Mouse (Mus musculus) forebrain, embryonic 12.5 days (tissue): ENCODE measurements around the gene Cped1. TPM values are rescaled to one million over a fixed set of nuclear protein-coding genes. Genes with fewer than 3 reads are reported as not detected.
"Not testable (repeated sequence)": the region's sequence is repeated elsewhere in the genome, so short reads cannot be mapped to it uniquely, and the experiment has no call there.

Experiments used
- ATAC-seq: fragments of 200-750 bp; cut with Nextera tagmentation; 2 replicates; pipeline ENCODE4 v1.8.0; 2017; ENCODE audit warnings: moderate TSS enrichment; ENCODE audit not compliant: low FRiP score
- H3K27ac ChIP-seq: fragments of 300-500 bp; sonication (generic); 2 replicates; pipeline ENCODE4 v1.5.1; 2016; ENCODE audit warnings: mild to moderate bottlenecking
- H3K27me3 ChIP-seq: fragments of 300-500 bp; sonication (generic); 2 replicates; pipeline ENCODE4 v1.6.1; 2016; ENCODE audit warnings: mild to moderate bottlenecking
- H3K36me3 ChIP-seq: fragments of 300-500 bp; sonication (generic); replicated peaks from 2 replicates; pipeline ENCODE4 v1.6.1; 2016; ENCODE audit warnings: mild to moderate bottlenecking
- H3K4me1 ChIP-seq: fragments of 300-500 bp; sonication (generic); 2 replicates; pipeline ENCODE4 v1.6.1; 2016
- H3K4me2 ChIP-seq: fragments of 300-500 bp; sonication (generic); 2 replicates; pipeline ENCODE4 v1.6.1; 2016; ENCODE audit warnings: mild to moderate bottlenecking, moderate library complexity
- H3K4me3 ChIP-seq: fragments of 300-500 bp; sonication (generic); replicated peaks from 2 replicates; pipeline ENCODE4 v1.5.1; 2016; ENCODE audit warnings: mild to moderate bottlenecking
- H3K9ac ChIP-seq: fragments of 300-500 bp; sonication (generic); 2 replicates; pipeline ENCODE4 v1.6.1; 2016; ENCODE audit warnings: mild to moderate bottlenecking
- H3K9me3 ChIP-seq: fragments of 300-500 bp; sonication (generic); 2 replicates; pipeline ENCODE4 v1.6.1; 2016
- WGBS: fragments of 180-500 bp; shearing (Covaris S2); methylation state at CpG from one replicate; pipeline ENCODE4 v1.1.7; 2016; 5-methylcytosine and 5-hydroxymethylcytosine counted together
- polyA plus RNA-seq: library from polyadenylated mRNA; unstranded; fragments of >200 nt; fragmentation: Nextera tagmentation; extraction: Ambion mirVana; gene quantifications from 2 replicates; pipeline ENCODE4 v1.2.1, GENCODE M21; 2016

Gene Cped1
- polyA plus RNA-seq, 1 experiment from 2014 or later = 12.0 TPM

- ATAC-seq = no peak
- Histone ChIP-seq H3K9me3 (no peaks in the 10 kb centered on the region), H3K4me3 (no peak overlapping the region), H3K4me2 (no peak overlapping the region), H3K9ac (no peak overlapping the region), H3K27me3 (no peaks in the 10 kb centered on the region), H3K4me1 (peaks cover 6% of the 10 kb centered on the region), H3K27ac (no peak overlapping the region), H3K36me3 (no peaks in the 10 kb centered on the region)
- 75% methylated on average over 3 of the region's 3 CpGs for WGBS
Observed at GRCm38 (mm10) chr6:22035895-22036294, 50.2 kb downstream of the Cped1 start.

- H3K4me1 ChIP-seq = peaks cover 6% of the 10 kb centered on the region
- no peaks in the 10 kb centered on the region for H3K27me3 ChIP-seq
- H3K9ac ChIP-seq = no peak overlapping the region
- no peaks in the 10 kb centered on the region for H3K9me3 ChIP-seq
- WGBS = 84% methylated on average over 8 of the region's 8 CpGs
- H3K36me3 ChIP-seq = no peaks in the 10 kb centered on the region
- H3K4me3 ChIP-seq = no peak overlapping the region
- ATAC-seq = no peak
- no peak overlapping the region for H3K4me2 ChIP-seq
- H3K27ac ChIP-seq = no peak overlapping the region
Observed at GRCm38 (mm10) chr6:22036396-22036795, 50.7 kb downstream of the Cped1 start.

GRCm38 (mm10) chr6:22036911-22037310, 51.2 kb downstream of the Cped1 start:
- ATAC-seq = no peak
- Histone ChIP-seq H3K27ac (no peak overlapping the region), H3K4me1 (peaks cover 6% of the 10 kb centered on the region), H3K27me3 (no peaks in the 10 kb centered on the region), H3K4me3 (no peak overlapping the region), H3K9ac (no peak overlapping the region), H3K9me3 (no peaks in the 10 kb centered on the region), H3K36me3 (no peaks in the 10 kb centered on the region), H3K4me2 (no peak overlapping the region)
- WGBS = 55% methylated on average over 1 of the region's 1 CpGs

GRCm38 (mm10) chr6:22037441-22038050, 51.8 kb downstream of the Cped1 start:
- Histone ChIP-seq H3K36me3 (no peaks in the 10 kb centered on the region), H3K4me1 (peaks cover 6% of the 10 kb centered on the region), H3K9ac (no peak overlapping the region), H3K27me3 (no peaks in the 10 kb centered on the region), H3K9me3 (no peaks in the 10 kb centered on the region), H3K27ac (no peak overlapping the region), H3K4me3 (no peak overlapping the region), H3K4me2 (no peak overlapping the region)
- ATAC-seq = no peak
- 43% methylated on average over 4 of the region's 4 CpGs for WGBS

- not testable (repeated sequence) for H3K9ac ChIP-seq
- WGBS = 74% methylated on average over 7 of the region's 7 CpGs
Observed at GRCm38 (mm10) chr6:22039666-22040065, 54.0 kb downstream of the Cped1 start.

GRCm38 (mm10) chr6:22044880-22045605, 59.3 kb downstream of the Cped1 start:
- H3K27ac ChIP-seq = no peak overlapping the region
- no peaks in the 10 kb centered on the region for H3K9me3 ChIP-seq
- no peaks in the 10 kb centered on the region for H3K36me3 ChIP-seq
- H3K4me2 ChIP-seq = no peak overlapping the region
- ATAC-seq = no peak
- 83% methylated on average over 9 of the region's 9 CpGs for WGBS
- no peak overlapping the region for H3K4me3 ChIP-seq
- no peaks in the 10 kb centered on the region for H3K4me1 ChIP-seq
- no peaks in the 10 kb centered on the region for H3K27me3 ChIP-seq
- H3K9ac ChIP-seq = no peak overlapping the region

More at GRCm38 (mm10) chr6:22039666-22040065, 54.0 kb downstream of the Cped1 start:
- not testable (repeated sequence) for ATAC-seq, H3K4me1 ChIP-seq, H3K4me2 ChIP-seq, H3K27ac ChIP-seq, H3K27me3 ChIP-seq, H3K4me3 ChIP-seq, H3K9me3 ChIP-seq, H3K36me3 ChIP-seq

GRCm38 (mm10) chr6:22047101-22047500, 61.4 kb downstream of the Cped1 start:
- ATAC-seq = no peak
- Histone ChIP-seq H3K27me3 (no peaks in the 10 kb centered on the region), H3K4me1 (no peaks in the 10 kb centered on the region), H3K27ac (no peak overlapping the region), H3K4me3 (no peak overlapping the region), H3K4me2 (no peak overlapping the region), H3K9me3 (no peaks in the 10 kb centered on the region), H3K36me3 (no peaks in the 10 kb centered on the region), H3K9ac (no peak overlapping the region)
- 89% methylated on average over 2 of the region's 2 CpGs for WGBS

GRCm38 (mm10) chr6:22049093-22049492, 63.4 kb downstream of the Cped1 start:
- Histone ChIP-seq H3K9ac (no peak overlapping the region), H3K36me3 (no peaks in the 10 kb centered on the region), H3K27ac (no peak overlapping the region), H3K4me1 (no peaks in the 10 kb centered on the region), H3K4me3 (no peak overlapping the region), H3K4me2 (no peak overlapping the region), H3K9me3 (no peaks in the 10 kb centered on the region), H3K27me3 (no peaks in the 10 kb centered on the region)
- WGBS = 81% methylated on average over 5 of the region's 5 CpGs
- ATAC-seq = no peak

- no peaks in the 10 kb centered on the region for H3K27me3 ChIP-seq
- H3K4me3 ChIP-seq = no peak overlapping the region
- no peaks in the 10 kb centered on the region for H3K9me3 ChIP-seq
- no peaks in the 10 kb centered on the region for H3K36me3 ChIP-seq
- H3K4me1 ChIP-seq = no peaks in the 10 kb centered on the region
- 89% methylated on average over 3 of the region's 3 CpGs for WGBS
- H3K4me2 ChIP-seq = no peak overlapping the region
- no peak for ATAC-seq
- H3K9ac ChIP-seq = no peak overlapping the region
- no peak overlapping the region for H3K27ac ChIP-seq
Observed at GRCm38 (mm10) chr6:22051526-22051925, 65.8 kb downstream of the Cped1 start.

GRCm38 (mm10) chr6:22053014-22053413, 67.3 kb downstream of the Cped1 start:
- Histone ChIP-seq H3K4me2 (no peak overlapping the region), H3K27me3 (no peaks in the 10 kb centered on the region), H3K4me1 (no peaks in the 10 kb centered on the region), H3K27ac (no peak overlapping the region), H3K4me3 (no peak overlapping the region), H3K36me3 (no peaks in the 10 kb centered on the region), H3K9me3 (no peaks in the 10 kb centered on the region), H3K9ac (no peak overlapping the region)
- ATAC-seq = no peak
- WGBS = 89% methylated on average over 3 of the region's 3 CpGs

GRCm38 (mm10) chr6:22064341-22064740, 78.6 kb downstream of the Cped1 start:
- 83% methylated on average over 4 of the region's 4 CpGs for WGBS
- Histone ChIP-seq H3K4me1 (no peaks in the 10 kb centered on the region), H3K27ac (no peak overlapping the region), H3K36me3 (no peaks in the 10 kb centered on the region), H3K4me2 (no peak overlapping the region), H3K9me3 (no peaks in the 10 kb centered on the region), H3K27me3 (no peaks in the 10 kb centered on the region), H3K9ac (no peak overlapping the region), H3K4me3 (no peak overlapping the region)
- ATAC-seq = no peak

- H3K9ac ChIP-seq = no peak overlapping the region
- H3K4me1 ChIP-seq = no peaks in the 10 kb centered on the region
- no peak overlapping the region for H3K4me2 ChIP-seq
- no peaks in the 10 kb centered on the region for H3K36me3 ChIP-seq
- no peak overlapping the region for H3K4me3 ChIP-seq
- no peak overlapping the region for H3K27ac ChIP-seq
- 85% methylated on average over 15 of the region's 15 CpGs for WGBS
- no peaks in the 10 kb centered on the region for H3K27me3 ChIP-seq
- no peaks in the 10 kb centered on the region for H3K9me3 ChIP-seq
- ATAC-seq = no peak
Observed at GRCm38 (mm10) chr6:22070603-22071322, 85.0 kb downstream of the Cped1 start.
